Mouse (Mus musculus): ENCODE results near the gene Tbc1d4.

The Tbc1d4 gene

GRCm38 (mm10) chr14:101537413-101537812 is 71.6 kb downstream of the Tbc1d4 start:
- in situ Hi-C loops (cut with MboI; ENCODE audit: low sequenced_read_pairs): no loop called here

DNA sequence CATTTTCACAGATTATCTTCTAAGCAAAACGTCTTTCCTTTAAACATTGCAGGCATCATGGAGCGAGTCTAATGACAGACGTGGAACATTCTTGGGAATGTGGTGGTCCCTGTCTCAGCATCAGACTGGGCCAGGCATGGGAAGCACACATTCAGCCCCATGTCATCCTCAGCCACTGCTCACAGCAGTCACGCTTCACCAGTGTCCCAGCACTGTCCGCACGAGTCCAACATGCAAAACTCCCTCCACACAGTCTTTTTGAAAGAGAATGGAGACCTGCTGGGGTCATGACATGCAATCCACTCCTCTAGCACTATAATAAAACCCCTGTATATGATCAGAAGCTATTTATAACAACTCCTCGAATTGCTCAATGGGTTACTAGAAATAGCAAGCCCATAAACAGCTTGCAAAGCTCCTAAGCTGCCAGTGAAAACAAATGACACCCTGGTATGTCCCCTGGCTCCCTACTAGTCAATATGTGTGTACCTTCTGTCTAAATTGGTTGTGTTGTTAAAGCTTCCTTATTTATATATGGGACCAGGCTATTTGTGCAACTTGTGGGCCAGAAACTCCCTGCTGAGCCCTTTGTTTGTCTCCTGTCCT is 76.8 kb downstream of the Tbc1d4 start:
- in situ Hi-C loops (cut with MboI; ENCODE audit: low sequenced_read_pairs): no loop called here

DNA sequence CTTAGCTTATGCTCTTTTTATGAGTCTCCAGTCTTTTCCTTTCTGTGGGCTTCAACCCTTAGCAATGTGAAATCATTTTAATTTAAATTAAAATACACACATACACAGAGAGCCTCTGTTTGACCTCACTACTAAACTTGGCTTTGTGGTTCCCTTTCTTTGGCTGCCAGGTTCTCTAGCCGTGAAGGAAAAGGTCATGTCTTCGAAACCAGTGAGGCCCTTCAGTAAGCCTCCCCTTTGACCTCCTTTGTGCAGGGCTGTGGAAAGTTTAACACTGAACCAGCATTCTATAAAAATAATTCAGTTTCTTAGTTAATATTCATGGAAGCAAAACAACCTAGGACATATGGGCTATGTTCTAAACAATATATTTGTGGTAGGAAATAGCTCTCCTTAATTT is 78.5 kb downstream of the Tbc1d4 start:
- in situ Hi-C loops (cut with MboI; ENCODE audit: low sequenced_read_pairs): no loop called here

DNA sequence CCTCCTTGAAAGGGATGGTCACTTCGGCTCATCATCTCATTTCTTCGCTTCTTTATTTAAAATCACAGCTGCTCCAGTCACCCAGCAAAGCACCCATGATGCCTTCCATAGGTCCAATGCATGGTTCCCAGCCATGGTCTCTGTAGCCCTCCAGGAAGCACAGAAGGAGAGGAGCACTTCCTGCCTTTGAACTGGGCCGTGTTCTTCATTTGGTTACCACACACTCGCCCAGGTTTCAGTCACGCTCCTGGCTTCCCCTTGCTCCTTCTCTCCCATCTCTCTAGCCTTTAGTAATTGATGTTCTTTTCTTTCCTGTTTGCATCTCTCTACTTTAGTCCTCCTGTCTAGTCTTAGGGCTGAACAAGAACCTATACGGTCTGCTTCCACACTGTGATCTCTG is 79.8 kb downstream of the Tbc1d4 start:
- in situ Hi-C loops (cut with MboI; ENCODE audit: low sequenced_read_pairs): no loop called here

GRCm38 (mm10) chr14:101527420-101527996 is 81.5 kb downstream of the Tbc1d4 start:
- in situ Hi-C loops (cut with MboI; ENCODE audit: low sequenced_read_pairs): no loop called here

DNA sequence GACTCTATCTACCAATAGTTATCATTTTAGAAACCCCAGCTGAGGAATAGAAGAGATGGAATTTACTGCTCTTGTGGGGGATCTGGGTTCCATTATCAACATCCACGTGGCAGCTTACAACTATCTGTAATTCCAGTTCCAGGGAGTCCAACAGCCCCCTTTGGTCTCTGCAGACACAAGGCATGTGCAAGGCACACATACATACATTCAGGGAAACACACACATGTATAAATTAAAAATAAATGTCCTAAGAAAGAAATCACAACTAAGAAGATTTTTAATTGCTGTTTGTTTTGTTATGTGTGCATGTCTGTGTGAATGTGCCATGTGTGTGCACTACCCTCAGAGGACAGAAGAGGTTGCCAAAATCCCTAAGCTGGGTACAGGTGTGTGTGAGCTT is 82.5 kb downstream of the Tbc1d4 start:
- in situ Hi-C loops (cut with MboI; ENCODE audit: low sequenced_read_pairs): no loop called here

GRCm38 (mm10) chr14:101519964-101520363 is 89.0 kb downstream of the Tbc1d4 start:
- in situ Hi-C loops (cut with MboI; ENCODE audit: low sequenced_read_pairs): no loop called here

- in situ Hi-C loops (cut with MboI; ENCODE audit: low sequenced_read_pairs): no loop called here
Observed at GRCm38 (mm10) chr14:101518259-101518658, 90.7 kb downstream of the Tbc1d4 start.

DNA sequence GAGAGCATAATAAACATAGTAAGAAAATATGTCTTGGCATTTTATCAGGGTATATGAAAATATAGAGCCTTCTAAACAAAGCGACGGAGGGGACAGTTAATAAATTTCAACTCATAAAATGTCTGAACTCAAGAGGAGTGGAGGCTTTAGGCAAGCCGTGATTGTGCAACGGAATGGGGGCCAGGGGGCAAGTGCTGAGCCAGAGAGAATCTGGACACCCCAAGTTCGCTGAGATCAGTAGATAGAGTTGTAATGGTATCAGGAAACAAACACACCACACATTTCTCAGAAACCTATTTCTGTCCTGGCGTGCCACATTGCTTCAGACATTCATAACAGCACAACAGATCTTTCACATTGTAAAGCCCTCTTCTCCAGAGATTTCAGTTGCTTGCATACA is 91.2 kb downstream of the Tbc1d4 start:
- in situ Hi-C loops (cut with MboI; ENCODE audit: low sequenced_read_pairs): no loop called here

DNA sequence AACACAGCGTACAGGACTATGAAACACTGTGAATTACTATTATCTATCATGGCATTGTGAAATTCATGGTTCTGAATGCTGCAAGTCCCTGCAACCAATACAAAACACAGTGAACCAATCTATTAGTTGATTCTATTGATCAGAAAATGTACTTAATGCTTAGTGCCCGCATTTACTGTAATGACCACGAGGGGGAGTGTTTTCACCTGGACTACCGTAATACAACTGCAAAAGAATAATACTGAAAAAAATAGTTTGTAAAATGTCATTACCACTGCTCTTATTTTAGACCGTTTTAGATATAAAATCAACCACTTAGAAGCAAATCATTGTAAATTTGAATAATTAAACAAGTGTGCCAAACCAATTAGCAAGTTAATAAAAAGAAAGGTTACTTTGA is 91.7 kb downstream of the Tbc1d4 start:
- in situ Hi-C loops (cut with MboI; ENCODE audit: low sequenced_read_pairs): no loop called here

GRCm38 (mm10) chr14:101516864-101517263 is 92.1 kb downstream of the Tbc1d4 start:
- in situ Hi-C loops (cut with MboI; ENCODE audit: low sequenced_read_pairs): no loop called here

- in situ Hi-C loops (cut with MboI; ENCODE audit: low sequenced_read_pairs): no loop called here
Observed at GRCm38 (mm10) chr14:101516031-101516430, 93.0 kb downstream of the Tbc1d4 start.

DNA sequence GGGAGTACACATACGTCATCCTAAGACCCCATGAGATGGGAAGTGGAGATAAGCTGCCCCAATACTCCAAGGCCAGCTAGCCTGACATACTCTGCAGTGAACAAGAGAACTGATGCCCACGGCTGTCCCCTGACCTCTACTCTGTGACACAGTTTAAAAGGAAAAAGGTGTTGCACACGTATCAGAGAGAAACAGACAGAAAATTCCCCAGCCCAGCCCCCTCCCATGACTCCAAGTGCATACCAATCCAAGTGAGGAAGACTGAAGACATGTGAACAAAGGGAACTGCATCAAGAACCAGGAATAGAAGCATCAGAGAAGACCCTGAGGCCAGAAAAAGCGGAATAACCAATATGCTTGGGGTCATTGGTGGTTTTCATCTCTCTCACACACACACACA is 93.7 kb downstream of the Tbc1d4 start:
- in situ Hi-C loops (cut with MboI; ENCODE audit: low sequenced_read_pairs): no loop called here

GRCm38 (mm10) chr14:101514557-101514971 is 94.4 kb downstream of the Tbc1d4 start:
- in situ Hi-C loops (cut with MboI; ENCODE audit: low sequenced_read_pairs): no loop called here

GRCm38 (mm10) chr14:101513163-101513562 is 95.8 kb downstream of the Tbc1d4 start:
- in situ Hi-C loops (cut with MboI; ENCODE audit: low sequenced_read_pairs): no loop called here

DNA sequence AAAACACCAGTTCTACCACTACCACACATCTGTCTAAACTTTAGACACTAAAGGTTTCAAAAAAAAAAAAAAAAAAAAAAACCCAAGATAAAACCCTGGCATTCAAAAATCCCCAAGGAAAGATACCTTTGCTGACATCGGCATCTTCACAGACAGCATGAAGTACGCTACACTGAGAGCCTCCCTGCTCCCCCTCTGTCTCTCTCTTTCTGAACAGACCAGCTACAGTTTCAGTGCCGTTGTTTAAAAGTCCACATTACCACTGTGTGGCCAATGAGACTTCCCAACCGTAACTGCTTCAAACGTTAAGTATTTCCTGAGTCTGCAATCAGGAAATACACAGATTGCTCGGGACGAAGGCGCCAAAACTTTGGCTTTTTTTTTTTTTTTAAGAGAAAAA is 97.6 kb downstream of the Tbc1d4 start:
- in situ Hi-C loops (cut with MboI; ENCODE audit: low sequenced_read_pairs): no loop called here

DNA sequence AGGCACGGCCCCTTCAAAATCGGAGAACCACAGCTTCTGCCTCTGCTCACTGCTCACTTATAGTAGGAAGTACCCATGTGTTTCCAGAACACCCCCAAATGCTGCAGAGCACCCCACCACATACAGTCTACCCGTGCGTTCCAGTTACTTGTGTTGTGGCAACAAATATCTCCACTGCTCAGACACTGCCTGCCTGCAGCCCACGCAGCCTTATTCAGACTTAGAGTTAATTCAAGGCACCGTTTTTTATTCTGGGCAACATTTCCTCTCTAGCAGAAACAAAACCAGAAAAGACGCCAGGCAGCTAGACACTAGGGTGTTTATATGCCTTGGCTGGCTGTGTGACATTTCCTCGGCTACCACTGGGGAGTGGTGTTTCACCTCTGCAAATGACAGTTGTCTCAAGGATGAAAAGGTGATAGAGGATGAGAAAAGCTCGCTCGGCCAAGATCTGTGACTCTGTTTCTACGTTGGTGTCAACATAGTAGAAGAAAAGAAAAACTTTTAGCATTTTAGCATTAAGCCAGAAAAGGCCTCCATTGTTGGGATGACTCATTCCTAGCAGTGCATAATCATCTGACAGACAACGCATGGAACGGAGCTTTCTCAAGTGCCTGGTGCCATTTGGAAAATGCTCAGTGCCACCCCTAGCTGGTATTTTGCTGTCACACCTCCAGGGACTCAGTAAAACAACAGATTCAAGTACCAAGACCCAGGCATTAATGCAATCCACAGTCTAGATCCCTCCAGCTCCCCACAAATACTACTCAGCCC is 98.3 kb downstream of the Tbc1d4 start:
- in situ Hi-C loops (cut with MboI; ENCODE audit: low sequenced_read_pairs): no loop called here

GRCm38 (mm10) chr14:101509759-101510158 is 99.2 kb downstream of the Tbc1d4 start:
- in situ Hi-C loops (cut with MboI; ENCODE audit: low sequenced_read_pairs): no loop called here

DNA sequence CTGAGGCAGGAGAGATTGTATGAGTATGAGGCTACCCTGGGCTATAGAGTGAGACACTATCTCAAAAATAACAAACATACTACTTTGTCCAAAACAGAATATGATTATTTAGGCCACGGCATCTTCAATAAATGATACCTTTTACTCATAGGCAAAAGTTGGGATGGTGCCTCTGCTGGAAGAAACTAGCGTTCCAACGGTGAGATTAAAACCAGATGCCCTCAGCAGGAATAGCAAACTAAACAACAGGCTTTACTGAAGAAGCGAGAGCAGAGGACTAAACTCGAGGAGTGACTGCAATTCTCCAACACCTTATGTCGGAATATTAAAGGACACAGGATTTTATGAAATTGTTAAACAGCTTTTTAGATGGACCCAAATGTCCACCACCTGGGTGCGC is 101.0 kb downstream of the Tbc1d4 start:
- in situ Hi-C loops (cut with MboI; ENCODE audit: low sequenced_read_pairs): no loop called here

DNA sequence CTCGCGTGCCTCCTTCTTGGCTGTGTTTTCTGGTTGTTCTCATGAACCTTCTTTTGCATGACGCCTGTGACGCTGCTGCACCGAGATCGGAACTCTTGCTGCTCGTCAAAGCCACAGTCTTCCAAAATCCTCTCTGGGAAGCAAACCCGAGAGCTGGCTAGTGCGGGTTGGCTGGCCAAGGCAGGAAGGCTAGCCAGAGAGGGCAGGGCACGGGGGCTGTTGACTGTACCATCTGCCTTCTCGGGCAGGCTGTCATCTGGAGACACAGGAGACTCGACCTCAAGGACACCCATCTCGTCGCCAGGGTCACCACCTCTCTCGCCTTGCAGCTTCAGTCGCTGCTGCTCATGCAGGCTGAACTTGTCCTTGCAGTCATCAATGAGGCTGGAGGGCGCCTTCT is 101.8 kb downstream of the Tbc1d4 start:
- in situ Hi-C loops (cut with MboI; ENCODE audit: low sequenced_read_pairs): no loop called here

DNA sequence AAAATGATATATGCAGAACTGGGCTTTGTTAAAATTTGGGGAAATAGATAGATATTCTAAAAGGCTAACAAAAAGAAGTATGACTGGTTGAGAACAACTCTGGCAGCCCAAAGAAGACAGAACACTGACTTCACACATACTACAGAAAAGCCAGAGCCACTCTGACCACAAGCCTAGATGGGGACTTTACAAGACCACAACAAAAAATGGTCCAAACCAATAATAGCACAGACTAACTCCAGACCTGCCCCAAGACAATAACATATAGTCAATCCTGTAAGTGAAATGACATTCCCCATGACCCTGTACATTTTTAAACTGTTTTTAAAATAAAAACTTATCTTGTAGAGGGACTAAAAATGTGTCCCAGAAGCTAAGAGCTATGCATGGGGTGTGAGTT is 103.2 kb downstream of the Tbc1d4 start:
- in situ Hi-C loops (cut with MboI; ENCODE audit: low sequenced_read_pairs): no loop called here

DNA sequence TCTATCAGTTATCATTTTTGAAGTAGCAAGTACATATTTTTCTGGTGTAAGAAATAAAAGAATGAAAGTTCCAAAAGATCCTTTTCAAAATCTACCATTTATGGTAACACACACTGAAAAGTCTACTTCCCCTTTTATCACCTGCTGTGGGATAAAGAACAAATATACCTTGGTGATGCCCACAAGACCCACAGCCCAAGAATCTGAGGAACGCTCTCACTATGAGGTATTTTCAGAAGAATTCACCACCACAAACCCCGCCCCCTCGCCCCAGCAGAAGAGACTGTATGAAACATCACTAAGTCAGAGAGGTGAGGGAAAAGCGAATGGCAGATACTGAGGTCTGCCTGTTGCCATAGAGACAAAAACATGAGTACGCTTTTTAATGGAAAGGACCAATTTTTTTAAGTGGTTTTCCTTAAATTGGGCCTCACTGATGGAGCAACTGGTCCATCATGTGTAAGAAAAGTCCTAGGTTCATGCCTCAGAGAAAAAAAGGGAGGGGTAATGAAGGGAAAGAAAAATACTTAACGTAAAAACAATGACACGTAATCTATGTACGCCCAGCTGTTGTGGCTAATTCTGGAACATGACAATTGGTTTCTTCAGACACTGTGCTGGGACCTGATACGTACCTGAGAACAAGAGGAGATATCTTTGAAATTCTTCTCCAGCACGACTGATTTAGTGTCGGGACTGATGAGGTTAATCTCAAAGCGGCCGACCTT is 104.4 kb downstream of the Tbc1d4 start:
- in situ Hi-C loops (cut with MboI; ENCODE audit: low sequenced_read_pairs): no loop called here

All from CH12F3 (cell line).